Mouse (Mus musculus) urinary bladder, adult 18-20 months (tissue): Measurements from ENCODE around the gene Plcxd1.
"Not testable (repeated sequence)": the region's sequence is repeated elsewhere in the genome, so short reads cannot be mapped to it uniquely, and the experiment has no call there.

Experiments used
- DNase-seq, 2 experiments: peaks; one replicate each; pipeline ENCODE4 v3.0.0; 2022; ENCODE audit warnings: low spot score in 2 of 2, mixed read lengths in 2 of 2

The Plcxd1 gene

DNA sequence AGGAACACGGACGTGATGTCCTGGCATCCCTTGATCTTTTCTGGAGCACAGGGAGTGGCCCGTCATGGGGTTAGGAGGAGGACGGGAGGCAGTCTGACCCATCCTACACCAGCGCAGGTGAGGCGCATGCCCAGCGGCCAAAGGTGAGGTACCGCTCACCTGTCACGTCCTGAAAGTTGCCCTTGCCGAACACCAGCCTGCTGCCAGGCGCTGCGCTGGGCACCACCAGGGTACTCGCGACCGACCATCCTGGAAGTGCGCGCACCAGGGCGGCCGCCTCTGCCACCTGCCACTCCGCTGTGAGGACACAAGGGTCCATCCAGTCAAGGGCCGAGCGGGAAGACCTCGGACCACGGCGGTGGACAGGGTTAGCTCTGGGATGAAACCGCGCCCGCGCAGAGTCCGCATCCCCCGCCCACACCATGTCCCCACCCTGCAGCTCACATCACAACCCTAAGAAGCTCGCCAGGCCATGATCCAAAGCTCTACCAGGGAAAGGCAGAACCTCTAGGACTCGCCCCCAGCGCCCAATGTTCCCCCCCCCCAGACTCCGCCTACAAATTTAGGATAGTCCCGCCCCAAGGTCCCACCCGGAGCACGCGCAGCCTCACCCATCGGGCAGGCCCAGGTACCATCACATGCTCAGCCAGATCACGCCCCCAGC lies 7.3 kb downstream of the Plcxd1 start:
- peak in 1 of 2 experiments; percentile 25 for DNase-seq

- DNase-seq = peak; percentile 90 to 94
Observed at GRCm38 (mm10) chr5:110107581-110108304, 8.0 kb downstream of the Plcxd1 start, which contains the start of gene Gtpbp6. TSS of gene Gtpbp6 (minus strand) at chr5:110108197.

DNA sequence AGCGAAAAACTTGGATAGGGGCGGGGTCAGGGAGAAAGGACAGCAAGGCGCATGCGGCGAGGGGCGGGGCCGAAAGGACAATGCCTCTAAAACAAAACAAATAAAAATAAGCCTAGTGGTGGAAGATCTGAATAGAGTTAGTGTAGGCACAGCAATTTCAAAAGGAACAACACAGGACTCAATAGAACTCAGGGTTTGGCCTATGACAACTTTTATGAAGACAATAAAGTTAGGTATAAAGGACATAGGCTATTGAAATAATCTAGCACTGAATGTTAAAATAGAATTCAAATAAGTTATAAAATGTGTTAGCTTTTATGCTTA lies 8.5 kb downstream of the Plcxd1 start:
- no peak for DNase-seq

- peak; percentile 82 for DNase-seq
Observed at GRCm38 (mm10) chr5:110109991-110110441, 10.2 kb downstream of the Plcxd1 start, which contains the start of gene Zfp605. TSS of gene Zfp605 (plus strand) at chr5:110110092.

GRCm38 (mm10) chr5:110122380-110122779 lies 22.6 kb downstream of the Plcxd1 start:
- not testable (repeated sequence) for DNase-seq

DNA sequence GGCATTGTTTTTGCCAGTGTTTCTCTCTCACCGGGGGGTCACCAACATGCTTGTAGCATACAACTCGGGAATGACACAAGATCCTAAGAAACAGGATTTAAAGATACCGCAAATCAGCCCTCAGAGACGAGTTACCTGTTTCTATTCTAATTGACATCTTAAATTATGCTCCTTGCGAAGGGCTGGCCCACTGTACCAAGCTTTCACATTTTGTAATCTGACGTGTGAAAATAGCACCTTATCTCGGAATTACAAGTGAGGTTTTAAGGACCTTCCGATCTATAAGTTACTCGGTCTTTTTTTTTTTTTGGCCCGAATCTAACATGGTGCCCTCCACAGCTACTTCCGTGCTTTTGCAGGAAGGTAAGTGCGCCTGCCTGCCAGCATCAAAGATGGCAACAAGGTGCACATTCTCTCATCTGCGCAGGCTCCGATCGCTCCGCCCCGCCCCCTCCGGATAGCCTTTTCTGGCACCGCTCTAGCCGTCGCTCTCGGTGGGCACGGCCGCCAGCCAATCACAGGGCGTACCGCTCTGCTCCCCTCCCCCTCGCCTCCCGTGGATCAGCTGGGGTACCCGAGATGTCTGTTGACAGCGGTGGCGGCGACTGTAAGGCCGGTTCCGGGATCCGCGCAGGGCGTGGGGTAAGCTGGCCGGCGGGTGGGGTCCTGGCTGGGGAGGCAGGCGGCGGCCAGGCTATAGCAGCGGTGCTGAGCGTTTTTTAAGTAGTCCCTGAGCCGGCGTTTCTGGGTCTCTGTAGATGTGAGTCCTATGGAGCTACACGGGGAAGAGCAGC lies 35.7 kb downstream of the Plcxd1 start, which contains the start of gene Chfr:
Gene Chfr, plus strand, starts transcription at position 550 of the 794 bp plus-strand sequence.
- DNase-seq = peak; percentile 98

DNA sequence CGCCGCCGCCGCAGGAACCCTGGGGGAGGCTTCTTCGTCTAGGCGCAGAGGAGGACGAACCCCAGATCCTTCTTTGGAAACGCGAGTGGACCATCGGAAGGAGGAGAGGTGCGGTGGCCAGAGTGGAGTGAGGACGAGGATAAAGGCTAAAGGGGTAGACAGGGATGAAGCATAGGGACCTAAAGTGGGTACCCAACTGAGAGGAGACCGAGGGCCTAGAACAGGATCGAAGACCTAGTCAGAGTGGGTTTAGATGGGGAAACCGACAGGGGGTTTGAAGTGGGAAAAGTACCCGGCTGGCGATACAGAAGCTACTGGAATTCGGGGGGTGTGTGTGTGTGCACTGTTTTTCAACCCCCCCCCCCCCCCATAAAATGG lies 36.3 kb downstream of the Plcxd1 start:
- no peak for DNase-seq

DNA sequence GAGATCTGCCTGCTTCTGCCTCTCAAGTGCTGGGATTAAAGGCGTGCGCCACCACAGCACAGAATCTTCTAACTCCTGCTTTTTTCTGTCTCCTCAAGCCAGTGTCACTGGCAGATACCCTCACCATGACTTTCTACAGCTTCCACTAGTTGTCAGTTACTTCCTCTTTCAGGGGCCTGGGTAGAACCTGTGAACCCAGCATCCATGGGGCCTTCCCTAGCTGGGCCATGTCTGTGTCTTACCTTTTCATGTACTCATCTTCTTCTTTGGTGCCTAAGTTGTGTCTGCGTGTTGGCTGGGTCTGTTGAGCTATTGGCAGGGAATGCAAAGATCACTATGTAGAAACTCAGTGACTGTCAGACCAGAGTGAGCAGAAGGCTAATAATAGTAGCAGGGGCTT lies 38.0 kb downstream of the Plcxd1 start:
- no peak for DNase-seq

- no peak for DNase-seq
Observed at GRCm38 (mm10) chr5:110139325-110139724, 39.6 kb downstream of the Plcxd1 start.

GRCm38 (mm10) chr5:110140424-110140823 lies 40.7 kb downstream of the Plcxd1 start:
- no peak for DNase-seq

DNA sequence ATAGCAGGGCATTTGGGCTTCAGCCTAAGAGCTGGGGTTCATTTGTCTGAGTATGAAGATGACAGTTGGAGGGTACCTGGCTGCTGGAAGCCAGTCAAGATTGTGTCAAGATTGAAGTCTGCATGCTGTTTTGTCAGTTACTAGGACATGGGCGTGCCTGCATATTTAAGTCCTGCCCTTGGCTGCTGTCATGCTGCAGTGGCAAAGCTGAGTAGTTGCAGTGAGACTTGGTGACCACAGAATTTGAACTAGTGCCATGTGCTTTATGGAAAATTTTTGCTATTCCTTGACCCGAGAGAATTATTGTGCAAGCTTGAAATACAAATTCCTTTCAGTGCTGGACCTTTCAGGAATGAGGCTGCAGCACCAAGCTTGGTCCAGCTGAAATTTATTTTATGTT lies 42.5 kb downstream of the Plcxd1 start:
- DNase-seq = no peak

- DNase-seq = no peak
Observed at GRCm38 (mm10) chr5:110143007-110143406, 43.2 kb downstream of the Plcxd1 start.
